Mouse (Mus musculus): ENCODE measurements around the gene Pdcd1lg2. TPM values are rescaled to one million over a fixed set of nuclear protein-coding genes. Genes with fewer than 3 reads are reported as not detected.

Pdcd1lg2 gene
- polyA plus RNA-seq, 1 experiment, result 0.19 TPM

DNA sequence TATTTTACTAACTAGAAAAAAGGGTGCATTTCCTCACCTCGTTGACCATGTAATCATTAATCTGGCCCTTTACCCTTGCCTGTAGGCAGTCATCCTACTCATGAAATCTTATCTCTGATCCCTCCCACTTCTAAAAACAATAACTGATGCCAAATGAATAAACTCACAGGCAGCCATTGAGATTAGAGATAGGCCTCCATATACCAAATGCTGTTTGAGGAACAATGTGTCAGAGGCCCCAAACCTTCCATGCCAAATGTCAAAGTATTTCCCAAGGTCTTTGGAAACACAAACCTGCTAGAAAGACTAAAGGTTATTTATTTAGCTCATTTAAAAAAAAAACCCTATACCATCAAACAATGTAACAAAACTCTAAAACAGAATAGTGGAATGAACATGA, 14.4 kb upstream of the Pdcd1lg2 start:
- Histone ChIP-seq H3K27ac (ENCODE audit: control insufficient read depth, insufficient read depth, low read depth, low read length) (no peak overlapping the region), H3K4me3 (ENCODE audit: control insufficient read depth, low read depth, low read length) (no peak overlapping the region), H3K27me3 (ENCODE audit: control insufficient read depth, insufficient read depth, low read length) (no peaks in the 10 kb centered on the region), H3K4me1 (ENCODE audit: control insufficient read depth, insufficient read depth, low read length) (no peaks in the 10 kb centered on the region), H3K36me3 (ENCODE audit: control insufficient read depth, insufficient read depth, low read length) (no peaks in the 10 kb centered on the region)
- TF ChIP-seq CTCF (IDR thresholded peaks at IDR 0.05; ENCODE audit: control insufficient read depth, insufficient read depth, insufficient replicate concordance, low read depth, low read length) (no peak), POLR2A (IDR thresholded peaks at IDR 0.05; ENCODE audit: control insufficient read depth, low read depth, low read length) (no peak)

DNA sequence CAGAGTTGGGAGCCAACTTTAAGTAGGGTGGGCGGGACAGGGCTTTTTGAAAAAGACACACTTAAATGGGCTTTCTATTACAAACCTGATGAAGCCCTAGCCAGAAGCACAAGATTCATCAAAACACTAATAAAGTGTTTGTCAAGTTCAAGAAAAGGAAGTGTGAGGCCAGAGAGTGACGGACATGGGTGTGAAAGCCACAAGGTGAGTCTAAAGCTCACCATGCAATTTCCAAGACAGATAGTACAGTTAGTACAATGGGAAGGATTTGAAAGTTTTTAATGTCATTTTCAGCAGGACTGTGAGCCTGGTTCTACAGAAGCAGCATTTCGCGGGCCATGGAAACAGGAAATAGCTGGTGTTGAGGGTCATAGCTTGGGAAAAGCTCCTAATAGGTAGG, 10.9 kb upstream of the Pdcd1lg2 start:
- Histone ChIP-seq H3K27me3 (ENCODE audit: control insufficient read depth, insufficient read depth, low read length) (no peaks in the 10 kb centered on the region), H3K4me1 (ENCODE audit: control insufficient read depth, insufficient read depth, low read length) (no peaks in the 10 kb centered on the region), H3K4me3 (ENCODE audit: control insufficient read depth, low read depth, low read length) (no peak overlapping the region), H3K36me3 (ENCODE audit: control insufficient read depth, insufficient read depth, low read length) (no peaks in the 10 kb centered on the region), H3K27ac (ENCODE audit: control insufficient read depth, insufficient read depth, low read depth, low read length) (no peak overlapping the region)
- TF ChIP-seq CTCF (IDR thresholded peaks at IDR 0.05; ENCODE audit: control insufficient read depth, insufficient read depth, insufficient replicate concordance, low read depth, low read length) (no peak), POLR2A (IDR thresholded peaks at IDR 0.05; ENCODE audit: control insufficient read depth, low read depth, low read length) (no peak)

DNA sequence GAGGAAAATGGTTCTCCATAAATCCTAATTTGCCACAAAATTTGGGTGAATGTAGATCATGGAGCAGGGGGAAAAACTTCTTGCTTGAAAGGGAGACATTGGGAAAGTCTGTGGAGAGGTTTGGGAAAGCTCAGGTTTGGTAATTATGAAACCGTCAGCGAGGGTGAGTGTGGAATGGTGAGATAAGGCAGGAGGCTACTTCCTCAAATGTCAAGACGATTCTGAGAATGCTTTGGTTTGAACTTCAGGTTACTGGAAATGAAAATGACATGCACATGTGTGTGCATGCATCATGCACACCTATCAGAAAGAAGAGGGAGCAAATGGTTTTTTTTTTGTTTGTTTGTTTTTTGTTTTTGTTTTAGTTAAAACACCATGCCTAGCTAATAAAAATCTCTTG, 10.3 kb upstream of the Pdcd1lg2 start:
- Histone ChIP-seq H3K4me3 (ENCODE audit: control insufficient read depth, low read depth, low read length) (no peak overlapping the region), H3K36me3 (ENCODE audit: control insufficient read depth, insufficient read depth, low read length) (no peaks in the 10 kb centered on the region), H3K4me1 (ENCODE audit: control insufficient read depth, insufficient read depth, low read length) (no peaks in the 10 kb centered on the region), H3K27ac (ENCODE audit: control insufficient read depth, insufficient read depth, low read depth, low read length) (no peak overlapping the region), H3K27me3 (ENCODE audit: control insufficient read depth, insufficient read depth, low read length) (no peaks in the 10 kb centered on the region)
- TF ChIP-seq POLR2A (IDR thresholded peaks at IDR 0.05; ENCODE audit: control insufficient read depth, low read depth, low read length), result no peak

DNA sequence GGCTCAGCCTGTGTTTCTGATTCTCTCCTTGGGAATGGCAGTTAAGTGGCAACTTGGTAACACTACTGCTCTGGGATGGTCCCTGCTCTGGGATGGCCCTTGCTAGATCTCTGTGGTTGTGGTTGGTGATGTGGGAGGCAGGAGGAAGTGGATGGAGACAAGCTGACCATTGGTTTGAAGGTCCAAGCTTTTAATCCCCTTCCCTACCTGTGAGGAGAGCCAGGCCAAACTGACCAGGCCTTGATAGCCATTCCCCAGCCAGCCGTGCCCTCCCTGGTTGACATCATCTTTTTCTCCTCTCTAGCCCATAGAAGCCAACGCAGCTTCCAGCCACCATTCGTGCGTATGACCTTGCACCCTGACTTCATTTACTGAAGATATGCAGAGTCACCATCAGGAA, 8.1 kb upstream of the Pdcd1lg2 start:
- TF ChIP-seq POLR2A (IDR thresholded peaks at IDR 0.05; ENCODE audit: control insufficient read depth, low read depth, low read length) (no peak), CTCF (IDR thresholded peaks at IDR 0.05; ENCODE audit: control insufficient read depth, insufficient read depth, insufficient replicate concordance, low read depth, low read length) (no peak)
- Histone ChIP-seq H3K27ac (ENCODE audit: control insufficient read depth, insufficient read depth, low read depth, low read length) (no peak overlapping the region), H3K27me3 (ENCODE audit: control insufficient read depth, insufficient read depth, low read length) (no peaks in the 10 kb centered on the region), H3K4me1 (ENCODE audit: control insufficient read depth, insufficient read depth, low read length) (peaks cover 2% of the 10 kb centered on the region; the same call in 1 of the 2 replicates), H3K4me3 (ENCODE audit: control insufficient read depth, low read depth, low read length) (no peak overlapping the region), H3K36me3 (ENCODE audit: control insufficient read depth, insufficient read depth, low read length) (no peaks in the 10 kb centered on the region)

DNA sequence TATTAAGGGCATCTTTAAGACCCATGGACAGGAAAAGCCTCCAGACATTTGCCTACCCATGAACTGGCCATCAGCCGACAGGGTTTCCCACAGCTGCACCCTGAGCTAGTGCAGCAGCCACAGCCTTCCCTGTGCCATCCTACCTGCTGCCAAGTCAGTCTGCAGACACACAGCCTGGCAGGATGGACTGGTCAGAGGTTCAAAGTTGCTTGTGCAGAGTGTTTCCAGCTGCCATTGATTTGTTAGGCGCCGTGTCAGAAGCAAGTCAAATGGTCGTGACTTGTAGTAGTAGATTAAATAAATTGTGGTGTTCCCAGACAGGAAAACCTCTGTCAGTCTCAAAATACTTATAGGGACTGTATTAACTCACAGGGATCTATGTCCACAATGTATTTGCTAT, 7.5 kb upstream of the Pdcd1lg2 start:
- TF ChIP-seq POLR2A (IDR thresholded peaks at IDR 0.05; ENCODE audit: control insufficient read depth, low read depth, low read length) (no peak), CTCF (IDR thresholded peaks at IDR 0.05; ENCODE audit: control insufficient read depth, insufficient read depth, insufficient replicate concordance, low read depth, low read length) (no peak)
- Histone ChIP-seq H3K4me3 (ENCODE audit: control insufficient read depth, low read depth, low read length) (no peak overlapping the region), H3K27me3 (ENCODE audit: control insufficient read depth, insufficient read depth, low read length) (no peaks in the 10 kb centered on the region), H3K36me3 (ENCODE audit: control insufficient read depth, insufficient read depth, low read length) (no peaks in the 10 kb centered on the region), H3K4me1 (ENCODE audit: control insufficient read depth, insufficient read depth, low read length) (peaks cover 2% of the 10 kb centered on the region; the same call in 1 of the 2 replicates), H3K27ac (ENCODE audit: control insufficient read depth, insufficient read depth, low read depth, low read length) (no peak overlapping the region)

DNA sequence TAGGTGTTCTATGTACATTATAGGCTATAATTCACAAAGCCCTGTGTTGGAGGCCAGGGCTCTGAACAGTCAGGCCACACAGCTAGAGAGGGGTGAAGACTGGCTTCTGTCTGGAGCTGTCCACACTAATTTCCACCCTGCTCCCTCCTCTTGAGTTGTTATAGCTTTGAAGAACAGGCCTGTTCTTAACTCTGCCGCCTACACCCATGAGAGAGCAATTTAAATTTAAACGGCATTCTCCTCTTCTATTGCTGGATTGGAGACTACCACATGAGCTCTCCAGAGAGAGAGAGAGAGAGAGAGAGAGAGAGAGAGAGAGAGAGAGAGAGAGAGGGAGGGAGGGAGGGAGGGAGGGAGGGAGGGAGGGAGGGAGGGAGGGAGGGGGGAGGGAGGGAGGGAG, 5.3 kb upstream of the Pdcd1lg2 start:
- H3K27me3 ChIP-seq (ENCODE audit: control insufficient read depth, insufficient read depth, low read length), result no peaks in the 10 kb centered on the region
- TF ChIP-seq CTCF (IDR thresholded peaks at IDR 0.05; ENCODE audit: control insufficient read depth, insufficient read depth, insufficient replicate concordance, low read depth, low read length), result no peak
- H3K4me1 ChIP-seq (ENCODE audit: control insufficient read depth, insufficient read depth, low read length), result peaks cover 2% of the 10 kb centered on the region; the same call in 1 of the 2 replicates
- H3K27ac ChIP-seq (ENCODE audit: control insufficient read depth, insufficient read depth, low read depth, low read length), result no peak overlapping the region
- H3K36me3 ChIP-seq (ENCODE audit: control insufficient read depth, insufficient read depth, low read length), result no peaks in the 10 kb centered on the region
- H3K4me3 ChIP-seq (ENCODE audit: control insufficient read depth, low read depth, low read length), result no peak overlapping the region

DNA sequence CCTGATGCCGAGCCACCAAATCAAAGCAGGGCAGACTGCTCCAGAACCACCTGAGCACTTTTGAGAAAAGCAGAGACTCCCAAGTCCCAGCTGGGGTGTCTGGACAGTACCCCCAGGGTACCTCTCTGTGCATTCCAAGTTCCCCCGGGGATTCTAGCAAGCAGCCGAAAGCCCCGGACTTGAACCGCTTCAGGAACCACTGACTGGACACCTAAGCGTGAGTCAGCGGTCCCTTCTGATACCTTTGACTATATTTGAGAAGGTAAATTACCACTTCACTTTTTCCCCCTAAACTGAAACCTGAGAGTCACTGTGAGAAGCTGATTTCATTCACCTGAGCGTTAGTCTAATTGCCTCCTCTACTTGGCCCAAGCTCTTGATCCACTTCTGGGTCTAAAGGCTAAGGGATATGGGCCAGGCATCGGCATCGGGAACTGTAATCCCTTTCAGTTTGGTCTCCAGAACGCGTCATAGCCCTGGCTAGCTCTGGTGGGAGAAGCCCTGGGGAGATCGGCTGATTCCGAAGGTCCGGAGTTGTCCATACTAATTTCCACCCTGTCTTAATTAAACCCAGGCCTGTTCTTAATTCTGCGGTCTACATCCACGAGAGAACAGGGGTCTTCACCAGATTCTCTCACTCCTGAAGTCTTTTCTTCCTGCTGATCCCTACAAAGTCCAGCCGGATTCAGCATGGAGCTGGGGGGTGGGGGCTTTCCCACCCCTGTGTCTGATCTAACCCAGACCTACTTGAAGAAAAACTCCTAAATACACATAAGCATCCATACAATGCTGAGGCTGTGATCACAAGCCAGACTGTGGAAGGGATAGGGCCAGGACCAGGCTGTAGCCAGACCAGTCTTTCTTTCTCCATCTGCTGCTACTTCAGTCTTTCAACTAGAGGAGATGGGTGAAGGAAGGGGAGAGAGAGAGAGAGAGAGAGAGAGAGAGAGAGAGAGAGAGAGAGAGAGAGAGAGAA, 4.4 kb upstream of the Pdcd1lg2 start:
- TF ChIP-seq POLR2A (IDR thresholded peaks at IDR 0.05; ENCODE audit: control insufficient read depth, low read depth, low read length), result no peak
- TF ChIP-seq CTCF (IDR thresholded peaks at IDR 0.05; ENCODE audit: control insufficient read depth, insufficient read depth, insufficient replicate concordance, low read depth, low read length), result no peak
- no peak overlapping the region for H3K27ac ChIP-seq (ENCODE audit: control insufficient read depth, insufficient read depth, low read depth, low read length)
- H3K27me3 ChIP-seq (ENCODE audit: control insufficient read depth, insufficient read depth, low read length), result no peaks in the 10 kb centered on the region

More for the DNA sequence above, 4.4 kb upstream of the Pdcd1lg2 start:
- no peaks in the 10 kb centered on the region for H3K36me3 ChIP-seq (ENCODE audit: control insufficient read depth, insufficient read depth, low read length)
- peaks cover 2% of the 10 kb centered on the region; the same call in 1 of the 2 replicates for H3K4me1 ChIP-seq (ENCODE audit: control insufficient read depth, insufficient read depth, low read length)
- H3K4me3 ChIP-seq (ENCODE audit: control insufficient read depth, low read depth, low read length), result no peak overlapping the region

Measured in testis, adult 2 months (tissue).